Mouse (Mus musculus) kidney, embryonic 16.5 days (tissue): ENCODE measurements around the gene Cdk8. TPM values are rescaled to one million over a fixed set of nuclear protein-coding genes. Genes with fewer than 3 reads are reported as not detected.

Source experiments
- ATAC-seq: fragments of 200-750 bp; cut with Nextera tagmentation; 2 replicates; pipeline ENCODE4 v1.8.0; 2017; ENCODE audit warnings: moderate TSS enrichment; ENCODE audit not compliant: low FRiP score, low TSS enrichment
- H3K27ac ChIP-seq: fragments of 300-500 bp; sonication (generic); 2 replicates; pipeline ENCODE4 v1.5.1; 2014; ENCODE audit warnings: low read length
- H3K27me3 ChIP-seq: fragments of 300-500 bp; sonication (generic); 2 replicates; pipeline ENCODE4 v1.6.1; 2014; ENCODE audit warnings: low read length, control low read depth, mixed read lengths; ENCODE audit not compliant: insufficient read depth
- H3K36me3 ChIP-seq: fragments of 300-500 bp; sonication (generic); 2 replicates; pipeline ENCODE4 v1.6.1; 2014; ENCODE audit warnings: low read length, control low read depth, mixed read lengths; ENCODE audit not compliant: insufficient read depth
- H3K4me1 ChIP-seq: fragments of 300-500 bp; sonication (generic); 2 replicates; pipeline ENCODE4 v1.6.1; 2014; ENCODE audit warnings: low read length, control low read depth, mixed read lengths; ENCODE audit not compliant: insufficient read depth
- H3K4me2 ChIP-seq: fragments of 300-500 bp; sonication (generic); replicated peaks from 2 replicates; pipeline ENCODE4 v1.6.1; 2014; ENCODE audit warnings: low read depth, low read length
- H3K4me3 ChIP-seq: fragments of 300-500 bp; sonication (generic); 2 replicates; pipeline ENCODE4 v1.5.1; 2014; ENCODE audit warnings: mild to moderate bottlenecking, low read length
- H3K9ac ChIP-seq: fragments of 300-500 bp; sonication (generic); replicated peaks from 2 replicates; pipeline ENCODE4 v1.6.1; 2014; ENCODE audit warnings: low read length
- H3K9me3 ChIP-seq: fragments of 300-500 bp; sonication (generic); 2 replicates; pipeline ENCODE4 v1.6.1; 2016; ENCODE audit warnings: low read length, control low read depth
- WGBS: fragments of 180-500 bp; shearing (Covaris S2); extraction: QIAGEN DNeasy Blood & Tissue Kit; methylation state at CpG from one replicate; pipeline ENCODE4 v1.1.7; 2014; 5-methylcytosine and 5-hydroxymethylcytosine counted together
- polyA plus RNA-seq: library from polyadenylated mRNA; unstranded; fragments of >200 nt; fragmentation: Nextera tagmentation; extraction: Ambion mirVana; gene quantifications from 2 replicates; pipeline ENCODE4 v1.2.1, GENCODE M21; 2015

The Cdk8 gene
- polyA plus RNA-seq, 1 experiment from 2014 or later: 11.4 TPM

GRCm38 (mm10) chr5:146245646-146246370 lies 14.8 kb downstream of the Cdk8 start:
- Histone ChIP-seq H3K36me3 (no peaks in the 10 kb centered on the region), H3K4me3 (no peak overlapping the region), H3K4me1 (peaks cover 4% of the 10 kb centered on the region; the same call in 1 of the 2 replicates), H3K4me2 (no peak overlapping the region), H3K27ac (no peak overlapping the region), H3K9me3 (no peaks in the 10 kb centered on the region), H3K9ac (no peak overlapping the region), H3K27me3 (no peaks in the 10 kb centered on the region)
- 89% methylated on average over 7 of the region's 7 CpGs for WGBS
- ATAC-seq: no peak

GRCm38 (mm10) chr5:146246386-146246785 lies 15.4 kb downstream of the Cdk8 start:
- 97% methylated on average over 1 of the region's 1 CpGs for WGBS
- Histone ChIP-seq H3K9ac (no peak overlapping the region), H3K4me2 (no peak overlapping the region), H3K27ac (no peak overlapping the region), H3K27me3 (no peaks in the 10 kb centered on the region), H3K4me3 (no peak overlapping the region), H3K4me1 (peaks cover 4% of the 10 kb centered on the region; the same call in 1 of the 2 replicates), H3K36me3 (no peaks in the 10 kb centered on the region), H3K9me3 (no peaks in the 10 kb centered on the region)
- no peak for ATAC-seq

GRCm38 (mm10) chr5:146247709-146248108 lies 16.7 kb downstream of the Cdk8 start:
- Histone ChIP-seq H3K9me3 (no peaks in the 10 kb centered on the region), H3K36me3 (no peaks in the 10 kb centered on the region), H3K4me1 (peaks cover 4% of the 10 kb centered on the region; the same call in 1 of the 2 replicates), H3K4me2 (no peak overlapping the region), H3K4me3 (no peak overlapping the region), H3K27ac (no peak overlapping the region), H3K27me3 (no peaks in the 10 kb centered on the region), H3K9ac (no peak overlapping the region)
- no peak for ATAC-seq
- 74% methylated on average over 5 of the region's 5 CpGs for WGBS

- Histone ChIP-seq H3K4me3 (no peak overlapping the region), H3K9ac (no peak overlapping the region), H3K27me3 (no peaks in the 10 kb centered on the region), H3K36me3 (no peaks in the 10 kb centered on the region), H3K9me3 (no peaks in the 10 kb centered on the region), H3K27ac (no peak overlapping the region), H3K4me1 (no peaks in the 10 kb centered on the region), H3K4me2 (no peak overlapping the region)
- no peak for ATAC-seq
- 76% methylated on average over 10 of the region's 10 CpGs for WGBS
Observed at GRCm38 (mm10) chr5:146248746-146249145, 17.7 kb downstream of the Cdk8 start.

GRCm38 (mm10) chr5:146250369-146251075 lies 19.5 kb downstream of the Cdk8 start:
- no peak for ATAC-seq
- no peaks in the 10 kb centered on the region for H3K9me3 ChIP-seq
- H3K4me3 ChIP-seq: no peak overlapping the region
- H3K36me3 ChIP-seq: no peaks in the 10 kb centered on the region
- H3K27ac ChIP-seq: no peak overlapping the region
- 87% methylated on average over 12 of the region's 12 CpGs for WGBS
- H3K4me1 ChIP-seq: no peaks in the 10 kb centered on the region
- no peaks in the 10 kb centered on the region for H3K27me3 ChIP-seq
- H3K4me2 ChIP-seq: no peak overlapping the region
- no peak overlapping the region for H3K9ac ChIP-seq

GRCm38 (mm10) chr5:146251663-146252429 lies 20.8 kb downstream of the Cdk8 start:
- Histone ChIP-seq H3K27me3 (no peaks in the 10 kb centered on the region), H3K4me3 (no peak overlapping the region), H3K9me3 (no peaks in the 10 kb centered on the region), H3K36me3 (0 out of 2 replicates have a peak, but pooled peaks cover under 1% of the 10 kb centered on the region), H3K27ac (no peak overlapping the region), H3K4me1 (no peaks in the 10 kb centered on the region), H3K9ac (no peak overlapping the region), H3K4me2 (no peak overlapping the region)
- no peak for ATAC-seq
- 84% methylated on average over 5 of the region's 5 CpGs for WGBS

GRCm38 (mm10) chr5:146253644-146254043 lies 22.6 kb downstream of the Cdk8 start:
- H3K36me3 ChIP-seq: peaks cover 6% of the 10 kb centered on the region; the same call in 1 of the 2 replicates
- H3K9me3 ChIP-seq: no peaks in the 10 kb centered on the region
- H3K9ac ChIP-seq: no peak overlapping the region
- 82% methylated on average over 5 of the region's 5 CpGs for WGBS
- H3K4me1 ChIP-seq: no peaks in the 10 kb centered on the region
- no peak for ATAC-seq
- H3K27me3 ChIP-seq: no peaks in the 10 kb centered on the region
- H3K4me2 ChIP-seq: no peak overlapping the region
- no peak overlapping the region for H3K27ac ChIP-seq
- H3K4me3 ChIP-seq: no peak overlapping the region

- 63% methylated on average over 9 of the region's 9 CpGs for WGBS
- H3K36me3 ChIP-seq: peaks cover 18% of the 10 kb centered on the region; the same call in 1 of the 2 replicates
Observed at GRCm38 (mm10) chr5:146260003-146260402, 29.0 kb downstream of the Cdk8 start.

GRCm38 (mm10) chr5:146265934-146266591 lies 35.0 kb downstream of the Cdk8 start:
- H3K9ac ChIP-seq: no peak overlapping the region
- no peaks in the 10 kb centered on the region for H3K9me3 ChIP-seq
- peaks cover 19% of the 10 kb centered on the region; the same call in 1 of the 2 replicates for H3K36me3 ChIP-seq
- WGBS: 87% methylated on average over 4 of the region's 6 CpGs
- ATAC-seq: no peak
- no peaks in the 10 kb centered on the region for H3K27me3 ChIP-seq
- H3K4me2 ChIP-seq: no peak overlapping the region
- H3K27ac ChIP-seq: no peak overlapping the region
- H3K4me3 ChIP-seq: no peak overlapping the region
- no peaks in the 10 kb centered on the region for H3K4me1 ChIP-seq

More at GRCm38 (mm10) chr5:146260003-146260402, 29.0 kb downstream of the Cdk8 start:
- Histone ChIP-seq H3K4me1 (no peaks in the 10 kb centered on the region), H3K4me2 (no peak overlapping the region), H3K9ac (no peak overlapping the region), H3K27ac (no peak overlapping the region), H3K4me3 (no peak overlapping the region), H3K27me3 (no peaks in the 10 kb centered on the region), H3K9me3 (no peaks in the 10 kb centered on the region)
- no peak for ATAC-seq
